In the genomic region with DNA sequence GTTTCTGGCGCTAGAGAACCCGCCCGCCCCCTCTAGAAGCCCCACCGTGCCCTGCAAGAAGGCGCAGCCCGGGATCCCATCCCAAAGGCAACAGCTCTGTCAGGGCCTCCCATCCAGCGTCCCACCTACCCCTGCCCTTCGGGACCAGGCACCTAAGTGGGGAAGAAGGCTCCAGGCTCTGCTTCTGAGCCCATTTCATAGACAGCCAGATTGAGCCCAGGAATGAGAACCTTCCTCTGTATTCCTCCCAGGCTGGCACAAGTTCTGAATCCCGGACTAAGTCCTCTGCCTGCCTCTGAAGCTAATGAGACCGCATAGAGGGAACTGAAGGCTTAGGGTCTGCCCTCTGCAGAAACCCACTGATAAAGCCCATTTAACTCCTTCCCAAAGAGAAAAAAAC, we compare ENCODE assay signal across 9 mouse cellular contexts. TPM values are rescaled to one million over a fixed set of nuclear protein-coding genes. Genes with fewer than 3 reads are reported as not detected.
DNase-seq lines count a peak whose midpoint lies in the region; ATAC-seq and TF ChIP-seq lines count a peak whose summit lies in the region.
"Not testable (repeated sequence)": the region's sequence is repeated elsewhere in the genome, so short reads cannot be mapped to it uniquely, and the experiment has no call there.
"Had no signal": no experiment of that assay in that cellular context is flagged by ENCODE, and none has a peak within 500 bp of the region (broad histone marks: within the 10 kb centered on the region; RNA-seq: fewer than 3 reads in every experiment).

Plac9b (minus strand) TSS at position 101 of the 400 bp plus-strand sequence.

- H3K9me3 ChIP-seq in kidney, embryonic 16.5 days (ENCODE audit: low read length); limb, embryonic 15.5 days; stomach, embryonic 16.5 days (replicated peaks; ENCODE audit: control insufficient read depth, low read length): not testable (repeated sequence)

- not testable (repeated sequence) for H3K4me2 ChIP-seq in kidney, embryonic 16.5 days (replicated peaks; ENCODE audit: low read depth, low read length); limb, embryonic 15.5 days; stomach, embryonic 16.5 days (ENCODE audit: low read depth, low read length)

- not testable (repeated sequence) for TF ChIP-seq POLR2A in embryonic fibroblast, embryonic 13.5 days (IDR thresholded peaks at IDR 0.05; ENCODE audit: low read depth, low read length)

- not testable (repeated sequence) for H3K27ac ChIP-seq in embryonic fibroblast, embryonic 13.5 days (ENCODE audit: insufficient read depth, low read length); kidney, embryonic 16.5 days (ENCODE audit: low read length); limb, embryonic 15.5 days; stomach, embryonic 16.5 days (ENCODE audit: low read length)

- H3K4me3 ChIP-seq in embryonic fibroblast, embryonic 13.5 days (ENCODE audit: insufficient read depth, low read length); kidney, embryonic 16.5 days (ENCODE audit: low read length); limb, embryonic 15.5 days; stomach, embryonic 16.5 days (replicated peaks; ENCODE audit: low read length): not testable (repeated sequence)

- not testable (repeated sequence) for DNase-seq in adrenal gland, postnatal 10 days; gonadal fat pad, adult 2 months (ENCODE audit: low read depth); heart, postnatal 36 days

- not testable (repeated sequence) for H3K27me3 ChIP-seq in kidney, embryonic 16.5 days (ENCODE audit: insufficient read depth, low read length); limb, embryonic 15.5 days; stomach, embryonic 16.5 days (ENCODE audit: control insufficient read depth, insufficient read depth, low read length)

- intact Hi-C loops in heart, postnatal 36 days (cut with DNase I) = not testable (repeated sequence)

- not testable (repeated sequence) for H3K36me3 ChIP-seq in kidney, embryonic 16.5 days (ENCODE audit: insufficient read depth, low read length); limb, embryonic 15.5 days; stomach, embryonic 16.5 days (ENCODE audit: control insufficient read depth, insufficient read depth, low read length)

- H3K4me1 ChIP-seq in embryonic fibroblast, embryonic 13.5 days (ENCODE audit: control insufficient read depth, insufficient read depth, low read length); kidney, embryonic 16.5 days (ENCODE audit: insufficient read depth, low read length); limb, embryonic 15.5 days; stomach, embryonic 16.5 days (ENCODE audit: control insufficient read depth, insufficient read depth, low read length): not testable (repeated sequence)

- H3K9ac ChIP-seq in kidney, embryonic 16.5 days (replicated peaks; ENCODE audit: low read length); limb, embryonic 15.5 days; stomach, embryonic 16.5 days (ENCODE audit: low read length): not testable (repeated sequence)

- WGBS in kidney, embryonic 16.5 days = no CpG with 5 or more reads among the region's 10 CpGs
- no CpG with 5 or more reads among the region's 10 CpGs for WGBS in limb, embryonic 15.5 days
- no CpG with 5 or more reads among the region's 10 CpGs for WGBS in stomach, embryonic 16.5 days

- ATAC-seq in kidney, embryonic 16.5 days (ENCODE audit: low FRiP score, low TSS enrichment); limb, embryonic 15.5 days (ENCODE audit: insufficient number of reproducible peaks, low FRiP score, low TSS enrichment, low read depth); stomach, embryonic 16.5 days (ENCODE audit: insufficient read depth, low FRiP score): not testable (repeated sequence)

- TF ChIP-seq CTCF in embryonic fibroblast, embryonic 13.5 days (IDR thresholded peaks at IDR 0.05; ENCODE audit: borderline replicate concordance, insufficient read depth, low read length) = not testable (repeated sequence)

RNA-seq across cellular contexts. Expression of gene Plac9b, which starts in this region (rescaled TPM):
- total RNA-seq in adrenal gland, postnatal 10 days (2021) = 10 to 100 TPM; 58.1 to 64.7 TPM
- polyA plus RNA-seq in embryonic fibroblast, embryonic 13.5 days (2011; ENCODE audit: insufficient read length, low read depth, missing spikeins) = 12.0 and 12.2 TPM in 2 replicates
- polyA plus RNA-seq in gonadal fat pad, adult 2 months (2012; rRNA removed) = 75.4 and 85.4 TPM in 2 replicates
- 10 to 100 TPM; 48.1 to 57.6 TPM for total RNA-seq in heart, postnatal 36 days (2021)
- 27.8 and 32.0 TPM in 2 replicates for polyA plus RNA-seq in kidney, embryonic 16.5 days (2015; fragmentation: Nextera tagmentation; extraction: Ambion mirVana)
- 44.3 and 52.3 TPM in 2 replicates for polyA plus RNA-seq in limb, embryonic 15.5 days (2015; fragmentation: Nextera tagmentation; extraction: Ambion mirVana)
- polyA plus RNA-seq in stomach, embryonic 16.5 days (2015; fragmentation: Nextera tagmentation; extraction: Ambion mirVana) = 53.2 and 61.1 TPM in 2 replicates
- polyA plus RNA-seq: G1E, macrophage had no signal
